Mouse (Mus musculus): ENCODE measurements around the gene Vps33a.
"Not testable (repeated sequence)": the region's sequence is repeated elsewhere in the genome, so short reads cannot be mapped to it uniquely, and the experiment has no call there.

The Vps33a gene

GRCm38 (mm10) chr5:123524393-123524750 is 48.5 kb downstream of the Vps33a start:
- no peak for DNase-seq (ENCODE audit: low read depth, low spot score)

- DNase-seq (ENCODE audit: low read depth, low spot score), result peak; percentile 97
Observed at GRCm38 (mm10) chr5:123523692-123524392, 49.0 kb downstream of the Vps33a start, which contains the start of gene Diablo. TSS of gene Diablo (minus strand) at chr5:123524176.

- DNase-seq (ENCODE audit: low read depth, low spot score), result no peak
Observed at GRCm38 (mm10) chr5:123522166-123522565, 50.7 kb downstream of the Vps33a start.

GRCm38 (mm10) chr5:123521621-123522020 is 51.2 kb downstream of the Vps33a start:
- no peak for DNase-seq (ENCODE audit: low read depth, low spot score)

GRCm38 (mm10) chr5:123520666-123521065 is 52.2 kb downstream of the Vps33a start:
- no peak for DNase-seq (ENCODE audit: low read depth, low spot score)

- no peak for DNase-seq (ENCODE audit: low read depth, low spot score)
Observed at GRCm38 (mm10) chr5:123514871-123515270, 58.0 kb downstream of the Vps33a start.

- no peak for DNase-seq (ENCODE audit: low read depth, low spot score)
Observed at GRCm38 (mm10) chr5:123512102-123512501, 60.7 kb downstream of the Vps33a start.

GRCm38 (mm10) chr5:123511426-123511825 is 61.4 kb downstream of the Vps33a start:
- DNase-seq (ENCODE audit: low read depth, low spot score), result not testable (repeated sequence)

GRCm38 (mm10) chr5:123510160-123510559 is 62.7 kb downstream of the Vps33a start, which contains the start of gene B3gnt4:
TSS of gene B3gnt4 (plus strand) at chr5:123510460.
- no peak for DNase-seq (ENCODE audit: low read depth, low spot score)

- no peak for DNase-seq (ENCODE audit: low read depth, low spot score)
Observed at GRCm38 (mm10) chr5:123508921-123509320, 63.9 kb downstream of the Vps33a start.

GRCm38 (mm10) chr5:123507936-123508723 is 64.7 kb downstream of the Vps33a start:
- peak; percentile 68 for DNase-seq (ENCODE audit: low read depth, low spot score)

GRCm38 (mm10) chr5:123501973-123502372 is 70.9 kb downstream of the Vps33a start:
- DNase-seq (ENCODE audit: low read depth, low spot score), result no peak

GRCm38 (mm10) chr5:123499717-123500116 is 73.1 kb downstream of the Vps33a start:
- no peak for DNase-seq (ENCODE audit: low read depth, low spot score)

GRCm38 (mm10) chr5:123489935-123490334 is 82.9 kb downstream of the Vps33a start:
- no peak for DNase-seq (ENCODE audit: low read depth, low spot score)

- no peak for DNase-seq (ENCODE audit: low read depth, low spot score)
Observed at GRCm38 (mm10) chr5:123489112-123489785, 83.6 kb downstream of the Vps33a start, which contains the start of the genes Lrrc43 and Il31. TSS of gene Lrrc43 (plus strand) at chr5:123489305. TSS of gene Il31 (minus strand) at chr5:123489489.

- no peak for DNase-seq (ENCODE audit: low read depth, low spot score)
Observed at GRCm38 (mm10) chr5:123487659-123488395, 85.0 kb downstream of the Vps33a start.
